Mouse (Mus musculus): ENCODE data around the gene Cyba. TPM values are rescaled to one million over a fixed set of nuclear protein-coding genes. Genes with fewer than 3 reads are reported as not detected.

The Cyba gene
- polyA plus RNA-seq, 1 experiment from 2014 or later, result 421 TPM

GRCm38 (mm10) chr8:122454409-122454808 is 21.7 kb upstream of the Cyba start:
- 89% methylated on average over 6 of the region's 6 CpGs for WGBS
- Histone ChIP-seq H3K4me1 (ENCODE audit: insufficient read depth, low read length) (no peaks in the 10 kb centered on the region), H3K4me3 (ENCODE audit: low read length) (no peak overlapping the region), H3K36me3 (ENCODE audit: insufficient read depth, low read length) (no peaks in the 10 kb centered on the region), H3K9ac (replicated peaks; ENCODE audit: low read length) (no peak overlapping the region), H3K27me3 (ENCODE audit: insufficient read depth, low read length) (peaks cover 19% of the 10 kb centered on the region), H3K4me2 (replicated peaks; ENCODE audit: low read depth, low read length) (no peak overlapping the region), H3K9me3 (ENCODE audit: low read length) (no peaks in the 10 kb centered on the region), H3K27ac (ENCODE audit: low read length) (no peak overlapping the region)
- ATAC-seq (ENCODE audit: low FRiP score, low TSS enrichment), result no peak

DNA sequence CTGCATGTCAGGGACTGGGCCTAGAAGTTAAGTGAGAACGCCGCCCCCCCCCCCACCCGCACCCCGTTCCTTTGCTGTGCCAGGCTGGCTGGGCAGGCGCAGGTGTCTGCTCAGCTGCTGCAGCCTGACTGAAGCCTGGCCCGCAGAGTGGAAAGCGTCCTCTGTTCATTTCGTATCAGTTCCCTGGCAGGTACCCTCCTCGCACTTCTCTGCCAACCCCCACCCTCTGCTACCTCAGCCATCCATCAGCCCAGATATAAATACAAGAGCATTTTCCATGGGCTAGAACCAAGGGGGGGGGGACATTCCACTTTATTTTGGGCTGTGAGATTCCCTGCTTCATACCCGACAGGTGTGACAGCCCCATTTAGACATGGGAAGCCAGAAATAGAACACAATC is 19.4 kb upstream of the Cyba start:
- Histone ChIP-seq H3K4me2 (replicated peaks; ENCODE audit: low read depth, low read length) (no peak overlapping the region), H3K9ac (replicated peaks; ENCODE audit: low read length) (no peak overlapping the region), H3K36me3 (ENCODE audit: insufficient read depth, low read length) (no peaks in the 10 kb centered on the region), H3K4me1 (ENCODE audit: insufficient read depth, low read length) (no peaks in the 10 kb centered on the region), H3K9me3 (ENCODE audit: low read length) (no peaks in the 10 kb centered on the region), H3K4me3 (ENCODE audit: low read length) (no peak overlapping the region), H3K27ac (ENCODE audit: low read length) (no peak overlapping the region), H3K27me3 (ENCODE audit: insufficient read depth, low read length) (no peaks in the 10 kb centered on the region; the same call in 1 of the 2 replicates)
- 91% methylated on average over 10 of the region's 10 CpGs for WGBS
- no peak for ATAC-seq (ENCODE audit: low FRiP score, low TSS enrichment)

DNA sequence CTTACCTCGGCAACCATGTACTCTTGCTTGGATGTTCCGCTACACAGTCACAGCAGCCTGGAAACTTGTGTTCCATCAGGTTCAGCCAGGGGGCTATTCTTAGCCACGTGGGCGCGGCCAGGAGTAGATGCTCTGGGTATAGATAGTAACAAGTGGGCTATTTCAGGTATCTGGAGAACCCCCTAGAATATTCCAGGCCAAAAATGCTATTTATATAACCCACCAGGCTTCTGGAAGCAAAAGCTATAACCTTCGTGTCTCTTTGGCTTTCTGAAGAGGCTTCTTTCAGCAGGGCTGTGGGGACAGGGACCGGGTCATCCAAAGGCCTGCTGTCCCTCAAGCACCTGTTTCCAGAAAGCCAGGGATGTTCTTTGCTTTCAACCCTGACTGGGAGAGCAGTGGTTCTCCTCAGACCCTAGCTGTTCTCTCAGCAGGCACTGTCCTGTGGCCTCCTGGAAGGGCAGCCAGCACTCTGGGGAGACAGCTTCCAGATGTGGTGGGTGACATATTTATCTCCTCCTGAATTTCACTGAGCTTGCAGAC is 18.5 kb upstream of the Cyba start:
- Histone ChIP-seq H3K27ac (ENCODE audit: low read length) (no peak overlapping the region), H3K4me3 (ENCODE audit: low read length) (no peak overlapping the region), H3K36me3 (ENCODE audit: insufficient read depth, low read length) (no peaks in the 10 kb centered on the region), H3K4me1 (ENCODE audit: insufficient read depth, low read length) (no peaks in the 10 kb centered on the region), H3K27me3 (ENCODE audit: insufficient read depth, low read length) (no peaks in the 10 kb centered on the region), H3K4me2 (replicated peaks; ENCODE audit: low read depth, low read length) (no peak overlapping the region), H3K9me3 (ENCODE audit: low read length) (no peaks in the 10 kb centered on the region), H3K9ac (replicated peaks; ENCODE audit: low read length) (no peak overlapping the region)
- no peak for ATAC-seq (ENCODE audit: low FRiP score, low TSS enrichment)
- 69% methylated on average over 7 of the region's 7 CpGs for WGBS

DNA sequence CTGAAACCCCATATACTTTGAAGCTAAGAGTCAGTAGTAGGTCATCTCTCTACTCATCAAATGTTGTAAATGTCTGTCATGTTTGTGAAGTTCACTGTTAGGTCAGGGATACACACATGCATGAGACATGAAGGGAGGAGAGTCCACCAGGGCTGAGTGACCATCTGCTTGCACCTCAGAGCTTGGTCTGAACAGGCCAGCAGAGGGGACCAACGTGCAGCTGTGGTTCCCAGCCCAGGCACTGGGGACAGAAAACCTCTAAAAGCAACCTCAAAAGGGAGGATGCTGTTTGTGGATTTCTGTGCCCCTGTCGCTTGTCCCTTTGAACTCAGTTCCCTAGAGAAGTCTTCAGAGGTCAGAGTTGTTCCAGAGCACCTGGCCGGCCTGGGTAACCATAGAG is 12.5 kb upstream of the Cyba start:
- no peak overlapping the region for H3K9ac ChIP-seq (replicated peaks; ENCODE audit: low read length)
- H3K36me3 ChIP-seq (ENCODE audit: insufficient read depth, low read length), result no peaks in the 10 kb centered on the region
- H3K4me2 ChIP-seq (replicated peaks; ENCODE audit: low read depth, low read length), result peak overlapping the region; percentile 79; the same call in 1 of the 2 replicates
- WGBS, result 61% methylated on average over 3 of the region's 3 CpGs
- no peak for ATAC-seq (ENCODE audit: low FRiP score, low TSS enrichment)
- H3K4me3 ChIP-seq (ENCODE audit: low read length), result no peak overlapping the region
- H3K27me3 ChIP-seq (ENCODE audit: insufficient read depth, low read length), result no peaks in the 10 kb centered on the region
- no peak overlapping the region for H3K27ac ChIP-seq (ENCODE audit: low read length)
- peaks cover 15% of the 10 kb centered on the region for H3K4me1 ChIP-seq (ENCODE audit: insufficient read depth, low read length)
- H3K9me3 ChIP-seq (ENCODE audit: low read length), result no peaks in the 10 kb centered on the region

DNA sequence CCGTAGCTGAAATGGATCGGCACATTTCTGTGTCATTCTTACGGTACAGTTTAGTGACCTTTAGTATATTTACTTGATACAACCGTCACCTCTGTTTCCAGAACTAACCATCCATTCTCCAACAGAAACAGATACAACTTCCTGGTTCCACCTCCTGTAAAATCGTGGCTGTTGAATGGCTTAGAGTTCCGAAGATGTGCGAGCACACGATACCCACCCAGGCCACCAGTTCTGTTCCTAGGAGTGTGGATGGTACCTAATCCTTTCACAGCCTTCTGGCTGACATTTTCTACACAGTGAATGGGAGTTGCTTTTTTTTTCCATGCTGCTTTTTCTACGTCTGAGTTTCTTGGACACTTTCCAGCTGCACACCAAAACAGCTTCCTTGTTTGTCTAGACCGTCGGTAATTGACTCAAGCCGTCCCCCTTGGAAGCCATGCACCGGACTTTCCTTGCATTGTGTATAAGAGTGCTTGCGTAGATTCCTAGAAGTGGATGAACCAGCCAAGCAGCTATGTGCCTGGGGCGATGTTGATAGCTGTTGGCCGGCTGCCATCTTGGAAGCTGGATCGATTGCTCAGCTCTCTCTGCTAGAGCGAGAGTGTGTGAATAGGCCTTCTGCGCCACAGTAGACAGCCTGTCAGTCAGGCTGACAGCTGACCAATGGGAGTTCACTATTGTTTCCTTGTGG is 11.5 kb upstream of the Cyba start:
- no peak for ATAC-seq (ENCODE audit: low FRiP score, low TSS enrichment)
- peaks cover 15% of the 10 kb centered on the region for H3K4me1 ChIP-seq (ENCODE audit: insufficient read depth, low read length)
- 14% methylated on average over 19 of the region's 19 CpGs for WGBS

DNA sequence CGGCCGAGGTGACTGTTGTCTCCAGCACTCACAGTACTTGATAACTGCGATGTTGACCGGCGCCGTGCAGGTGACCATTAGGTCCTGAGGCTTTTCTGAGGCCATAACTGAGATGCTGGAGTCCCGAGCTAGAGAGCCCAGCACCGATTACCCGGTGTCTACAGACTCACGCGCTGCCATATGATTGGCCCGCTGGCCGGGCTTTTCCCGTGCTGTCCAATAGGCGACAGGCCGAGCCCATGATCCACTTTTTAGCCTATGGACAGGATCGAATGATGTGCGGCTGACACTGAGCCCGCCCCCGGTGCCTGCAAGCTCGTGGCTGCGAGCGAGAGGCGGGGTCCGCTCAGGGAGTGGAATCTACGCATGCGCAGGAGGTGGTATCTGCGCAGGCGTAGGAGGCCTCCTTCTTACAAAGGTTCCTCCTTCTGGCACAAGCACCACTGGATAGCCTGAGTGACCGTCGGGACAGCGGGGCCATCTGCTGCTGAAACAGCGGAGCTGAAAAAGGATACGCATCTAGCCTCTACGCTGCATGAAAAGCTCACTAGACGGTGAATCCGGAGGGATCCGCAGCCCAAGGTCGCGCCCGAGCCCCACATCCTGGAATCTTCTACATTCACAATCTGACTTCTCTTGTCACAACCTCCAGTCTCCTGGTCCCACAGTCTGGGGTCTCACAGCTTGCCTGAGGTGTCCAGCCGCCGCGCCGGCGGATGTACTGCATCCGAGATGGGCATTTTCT is 10.7 kb upstream of the Cyba start, which contains the start of gene Mvd:
Gene Mvd (minus strand): TSS at position 161 of the 745 bp plus-strand sequence.
- WGBS, result under 1% methylated on average over 47 of the region's 47 CpGs
- no peaks in the 10 kb centered on the region for H3K27me3 ChIP-seq (ENCODE audit: insufficient read depth, low read length)
- peak within 1 kb of the TSS; percentile 84 for H3K4me2 ChIP-seq (replicated peaks; ENCODE audit: low read depth, low read length)
- ATAC-seq (ENCODE audit: low FRiP score, low TSS enrichment), result peak; percentile 98
- peak within 1 kb of the TSS; percentile 81 for H3K9ac ChIP-seq (replicated peaks; ENCODE audit: low read length)
- no peaks in the 10 kb centered on the region for H3K9me3 ChIP-seq (ENCODE audit: low read length)
- peaks cover 15% of the 10 kb centered on the region for H3K4me1 ChIP-seq (ENCODE audit: insufficient read depth, low read length)
- H3K27ac ChIP-seq (ENCODE audit: low read length), result peak within 1 kb of the TSS; percentile 98
- H3K4me3 ChIP-seq (ENCODE audit: low read length), result peak within 1 kb of the TSS; percentile 80
- H3K36me3 ChIP-seq (ENCODE audit: insufficient read depth, low read length), result no peaks in the 10 kb centered on the region; the same call in 1 of the 2 replicates

More for the DNA sequence above, 11.5 kb upstream of the Cyba start:
- Histone ChIP-seq H3K4me3 (ENCODE audit: low read length) (peak overlapping the region; percentile 80), H3K9ac (replicated peaks; ENCODE audit: low read length) (peak overlapping the region; percentile 81), H3K4me2 (replicated peaks; ENCODE audit: low read depth, low read length) (peak overlapping the region; percentile 79), H3K27me3 (ENCODE audit: insufficient read depth, low read length) (no peaks in the 10 kb centered on the region), H3K27ac (ENCODE audit: low read length) (peak overlapping the region; percentile 98), H3K36me3 (ENCODE audit: insufficient read depth, low read length) (no peaks in the 10 kb centered on the region; the same call in 1 of the 2 replicates), H3K9me3 (ENCODE audit: low read length) (no peaks in the 10 kb centered on the region)

- peak overlapping the region; percentile 80 for H3K4me3 ChIP-seq (ENCODE audit: low read length)
- H3K27me3 ChIP-seq (ENCODE audit: insufficient read depth, low read length), result no peaks in the 10 kb centered on the region
- H3K36me3 ChIP-seq (ENCODE audit: insufficient read depth, low read length), result no peaks in the 10 kb centered on the region; the same call in 1 of the 2 replicates
- H3K4me1 ChIP-seq (ENCODE audit: insufficient read depth, low read length), result peaks cover 22% of the 10 kb centered on the region
- H3K9me3 ChIP-seq (ENCODE audit: low read length), result no peaks in the 10 kb centered on the region
- WGBS, result 0% methylated on average over 12 of the region's 12 CpGs
- peak overlapping the region; percentile 74 for H3K9ac ChIP-seq (replicated peaks; ENCODE audit: low read length)
- peak overlapping the region; percentile 84 for H3K4me2 ChIP-seq (replicated peaks; ENCODE audit: low read depth, low read length)
- peak; percentile 5 for ATAC-seq (ENCODE audit: low FRiP score, low TSS enrichment)
- peak overlapping the region; percentile 76 for H3K27ac ChIP-seq (ENCODE audit: low read length)
Measured at GRCm38 (mm10) chr8:122442781-122443180, 10.1 kb upstream of the Cyba start.

DNA sequence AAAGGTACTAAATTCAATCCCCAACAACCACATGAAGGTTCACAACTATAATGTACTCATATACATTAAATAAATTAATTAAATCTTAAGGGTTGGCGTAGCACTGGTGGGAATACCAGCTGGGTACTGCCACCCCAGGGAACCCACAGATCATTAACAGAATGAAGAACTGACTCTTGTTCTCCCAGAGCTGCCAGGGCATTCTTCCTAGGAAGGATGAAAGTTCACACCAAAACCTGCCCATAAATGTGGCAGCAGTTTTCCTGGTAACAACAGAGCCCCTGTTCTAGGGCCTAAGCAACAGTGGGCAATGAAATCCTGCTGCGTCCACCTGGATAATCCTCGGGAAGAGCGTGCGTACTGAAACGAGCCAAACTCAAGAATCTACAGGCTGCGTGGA is 9.6 kb upstream of the Cyba start:
- no peaks in the 10 kb centered on the region for H3K27me3 ChIP-seq (ENCODE audit: insufficient read depth, low read length)
- peaks cover 24% of the 10 kb centered on the region for H3K4me1 ChIP-seq (ENCODE audit: insufficient read depth, low read length)
- no peaks in the 10 kb centered on the region; the same call in 1 of the 2 replicates for H3K36me3 ChIP-seq (ENCODE audit: insufficient read depth, low read length)
- peak overlapping the region; percentile 80 for H3K4me3 ChIP-seq (ENCODE audit: low read length)
- no peaks in the 10 kb centered on the region for H3K9me3 ChIP-seq (ENCODE audit: low read length)
- H3K27ac ChIP-seq (ENCODE audit: low read length), result 0 out of 2 replicates have a peak overlapping the region, but pooled peaks have one; percentile 76
- peak overlapping the region; percentile 84 for H3K4me2 ChIP-seq (replicated peaks; ENCODE audit: low read depth, low read length)
- WGBS, result 17% methylated on average over 7 of the region's 7 CpGs
- H3K9ac ChIP-seq (replicated peaks; ENCODE audit: low read length), result peak overlapping the region; percentile 74
- no peak for ATAC-seq (ENCODE audit: low FRiP score, low TSS enrichment)

DNA sequence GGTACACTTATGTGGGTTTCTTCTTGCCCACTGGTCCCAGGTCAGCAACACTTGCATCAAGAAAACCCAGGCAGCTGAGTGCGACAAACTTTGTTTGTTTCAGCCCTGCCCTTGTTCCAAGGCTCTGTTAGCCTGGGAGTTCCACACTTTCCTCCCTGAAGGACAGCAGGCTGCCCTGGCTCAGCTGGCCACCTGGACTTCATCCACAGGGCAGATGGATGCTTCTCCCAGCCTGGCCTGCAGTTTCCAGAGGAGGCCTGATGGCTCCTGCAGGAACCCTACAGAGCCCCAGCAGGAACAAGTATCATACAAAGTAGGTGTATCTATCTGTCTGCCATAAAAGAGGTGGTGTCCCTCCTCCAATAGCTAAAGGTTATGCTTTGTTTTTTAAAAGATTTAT is 8.6 kb upstream of the Cyba start:
- 95% methylated on average over 1 of the region's 1 CpGs for WGBS
- Histone ChIP-seq H3K9ac (replicated peaks; ENCODE audit: low read length) (no peak overlapping the region), H3K27ac (ENCODE audit: low read length) (no peak overlapping the region), H3K4me3 (ENCODE audit: low read length) (no peak overlapping the region), H3K4me1 (ENCODE audit: insufficient read depth, low read length) (peaks cover 24% of the 10 kb centered on the region), H3K36me3 (ENCODE audit: insufficient read depth, low read length) (peaks cover 2% of the 10 kb centered on the region), H3K9me3 (ENCODE audit: low read length) (no peaks in the 10 kb centered on the region), H3K4me2 (replicated peaks; ENCODE audit: low read depth, low read length) (no peak overlapping the region), H3K27me3 (ENCODE audit: insufficient read depth, low read length) (no peaks in the 10 kb centered on the region)
- no peak for ATAC-seq (ENCODE audit: low FRiP score, low TSS enrichment)
